ENCODE assay signal across 8 mouse cellular contexts in the genomic region with DNA sequence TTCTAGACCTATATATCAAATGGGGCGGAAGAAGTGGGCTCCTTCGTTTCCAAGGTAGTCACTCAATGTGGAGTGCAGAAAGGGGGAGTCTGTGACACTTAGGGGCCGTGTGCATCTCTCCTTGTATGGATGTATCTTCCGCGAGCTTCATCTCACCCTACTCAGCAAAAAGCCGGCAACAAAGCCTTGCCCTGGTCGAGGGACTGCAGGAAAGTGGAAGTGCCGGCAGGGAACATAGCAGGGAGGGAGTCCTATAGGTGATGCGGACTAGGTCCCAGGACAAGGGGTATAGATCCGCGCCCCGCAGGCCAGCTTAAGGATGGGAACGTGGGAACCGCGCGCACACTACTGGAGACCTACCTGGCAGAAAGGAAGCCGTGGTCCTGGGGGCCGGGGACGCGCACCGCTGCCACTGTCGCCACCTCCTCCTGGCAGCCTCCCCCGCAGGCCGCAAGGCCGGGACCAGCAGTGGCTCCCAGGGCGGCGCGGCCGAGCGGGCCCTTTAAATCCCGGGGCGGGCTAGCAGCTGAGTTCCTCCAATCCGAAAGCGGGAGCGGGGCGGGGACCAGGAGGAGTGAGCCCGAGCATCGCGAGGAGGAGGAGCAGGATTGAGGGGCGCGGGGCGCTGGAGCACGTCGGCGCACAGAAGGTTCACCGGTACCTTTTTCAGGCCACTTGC. TPM values are rescaled to one million over a fixed set of nuclear protein-coding genes. Genes with fewer than 3 reads are reported as not detected.
DNase-seq lines count a peak whose midpoint lies in the region; ATAC-seq and TF ChIP-seq lines count a peak whose summit lies in the region.

A gene (minus strand): TSS at position 511 of the 679 bp plus-strand sequence.

- H3K4me3 ChIP-seq in C2C12 (ENCODE audit: insufficient read depth, poor library complexity, severe bottlenecking), result peak within 1 kb of the TSS; percentile 31
- H3K4me3 ChIP-seq in brown adipose tissue, adult 24 weeks (ENCODE audit: insufficient read depth, low read depth, low read length), result peak within 1 kb of the TSS; percentile 95
- peak within 1 kb of the TSS; percentile 62 for H3K4me3 ChIP-seq in erythroblast, embryonic 14.5 days (replicated peaks)
- peak within 1 kb of the TSS; percentile 61 for H3K4me3 ChIP-seq in heart, embryonic 10.5 days
- peak within 1 kb of the TSS; percentile 56 for H3K4me3 ChIP-seq in kidney, embryonic 15.5 days (replicated peaks)
- peak within 1 kb of the TSS; percentile 93 for H3K4me3 ChIP-seq in liver, adult 2 months (ENCODE audit: insufficient read depth, low read depth, low read length)
- H3K4me3 ChIP-seq in myocyte, result peak within 1 kb of the TSS; percentile 41
- H3K4me3 ChIP-seq in stomach, embryonic 14.5 days (ENCODE audit: low read depth, low read length), result peak within 1 kb of the TSS; percentile 42

- peak; percentile 98 for ATAC-seq in kidney, embryonic 15.5 days (replicated peaks; ENCODE audit: low FRiP score)
- peak; percentile 93 for ATAC-seq in stomach, embryonic 14.5 days (ENCODE audit: insufficient number of reproducible peaks, insufficient read depth, low FRiP score, low read depth)

- peak; percentile 90 for DNase-seq in heart, embryonic 10.5 days (ENCODE audit: low spot score)
- peak; percentile 51 for DNase-seq in liver, adult 2 months (ENCODE audit: extremely low read depth, low read depth, low spot score)

- peak within 1 kb of the TSS; percentile 53 for H3K9ac ChIP-seq in kidney, embryonic 15.5 days
- H3K9ac ChIP-seq in liver, adult 2 months (ENCODE audit: low read depth, low read length), result peak within 1 kb of the TSS; percentile 92
- peak within 1 kb of the TSS; percentile 42; the same call in 1 of the 2 replicates for H3K9ac ChIP-seq in stomach, embryonic 14.5 days (replicated peaks; ENCODE audit: low read depth, low read length)

- no peak within 1 kb of the TSS for H3K27ac ChIP-seq in brown adipose tissue, adult 24 weeks (replicated peaks; ENCODE audit: low read depth, low read length)
- peak within 1 kb of the TSS; percentile 56 for H3K27ac ChIP-seq in heart, embryonic 10.5 days
- H3K27ac ChIP-seq in kidney, embryonic 15.5 days, result no peak within 1 kb of the TSS
- peak within 1 kb of the TSS; percentile 38 for H3K27ac ChIP-seq in liver, adult 2 months (replicated peaks; ENCODE audit: insufficient read depth, low read depth, low read length)
- no peak within 1 kb of the TSS for H3K27ac ChIP-seq in stomach, embryonic 14.5 days (ENCODE audit: low read length)

- no peaks in the 10 kb centered on the region for H3K79me3 ChIP-seq in C2C12 (ENCODE audit: low read depth)

- H3K27me3 ChIP-seq in C2C12 (ENCODE audit: control insufficient read depth, insufficient read depth, insufficient read length) (no peaks in the 10 kb centered on the region), myocyte (ENCODE audit: control insufficient read depth, insufficient read depth, insufficient read length) (no peaks in the 10 kb centered on the region)
- peaks cover 23% of the 10 kb centered on the region for H3K27me3 ChIP-seq in erythroblast, embryonic 14.5 days (ENCODE audit: control insufficient read depth)
- no peaks in the 10 kb centered on the region for H3K27me3 ChIP-seq in heart, embryonic 10.5 days (ENCODE audit: insufficient read depth, poor library complexity, severe bottlenecking)
- H3K27me3 ChIP-seq in kidney, embryonic 15.5 days, result no peaks in the 10 kb centered on the region
- H3K27me3 ChIP-seq in liver, adult 2 months (ENCODE audit: control insufficient read depth, insufficient read depth, low read length), result no peaks in the 10 kb centered on the region
- no peaks in the 10 kb centered on the region for H3K27me3 ChIP-seq in stomach, embryonic 14.5 days (ENCODE audit: control insufficient read depth, insufficient read depth, low read length)

- 0 out of 2 replicates have a peak, but pooled peaks cover 2% of the 10 kb centered on the region for H3K4me1 ChIP-seq in brown adipose tissue, adult 24 weeks (ENCODE audit: control insufficient read depth, insufficient read depth, insufficient read length, low read length)
- H3K4me1 ChIP-seq in erythroblast, embryonic 14.5 days (ENCODE audit: control insufficient read depth), result peaks cover 20% of the 10 kb centered on the region
- no peaks in the 10 kb centered on the region for H3K4me1 ChIP-seq in heart, embryonic 10.5 days
- no peaks in the 10 kb centered on the region for H3K4me1 ChIP-seq in kidney, embryonic 15.5 days
- no peaks in the 10 kb centered on the region for H3K4me1 ChIP-seq in liver, adult 2 months (ENCODE audit: control insufficient read depth, insufficient read depth, low read length)
- no peaks in the 10 kb centered on the region for H3K4me1 ChIP-seq in stomach, embryonic 14.5 days (ENCODE audit: control insufficient read depth, insufficient read depth, low read length)

- TF ChIP-seq CTCF in C2C12 (IDR thresholded peaks at IDR 0.05; ENCODE audit: control insufficient read depth, insufficient read depth, insufficient read length), result no peak
- TF ChIP-seq CTCF in liver, adult 2 months (IDR thresholded peaks at IDR 0.05; ENCODE audit: low read depth, low read length), result no peak

- 12% methylated on average over 46 of the region's 46 CpGs for WGBS in heart, embryonic 10.5 days
- WGBS in kidney, embryonic 15.5 days, result 11% methylated on average over 46 of the region's 46 CpGs
- WGBS in liver, adult 2 months, result 2% methylated on average over 40 of the region's 46 CpGs
- 10% methylated on average over 34 of the region's 46 CpGs for WGBS in stomach, embryonic 14.5 days

- peak within 1 kb of the TSS; percentile 84 for H3ac ChIP-seq in C2C12 (ENCODE audit: control insufficient read depth, insufficient read length, low read depth)
- H3ac ChIP-seq in myocyte (ENCODE audit: control insufficient read depth, insufficient read length), result peak within 1 kb of the TSS; percentile 22

- no peaks in the 10 kb centered on the region; the same call in 1 of the 2 replicates for H3K9me3 ChIP-seq in erythroblast, embryonic 14.5 days (ENCODE audit: control insufficient read depth, low read length)
- H3K9me3 ChIP-seq in heart, embryonic 10.5 days, result no peaks in the 10 kb centered on the region
- no peaks in the 10 kb centered on the region for H3K9me3 ChIP-seq in kidney, embryonic 15.5 days (replicated peaks)
- H3K9me3 ChIP-seq in stomach, embryonic 14.5 days (ENCODE audit: control insufficient read depth, low read depth, low read length), result no peaks in the 10 kb centered on the region

- TF ChIP-seq POLR2A in liver, adult 2 months (IDR thresholded peaks at IDR 0.05; ENCODE audit: extremely low read depth, insufficient read depth, low read length), result peak; percentile 36; the same call in 1 of the 2 replicates
- TF ChIP-seq POLR2A in myocyte (IDR thresholded peaks at IDR 0.05; ENCODE audit: insufficient read length, low read depth), result peak; percentile 95

- peak within 1 kb of the TSS; percentile 67 for H3K4me2 ChIP-seq in kidney, embryonic 15.5 days
- H3K4me2 ChIP-seq in myocyte (ENCODE audit: low read depth), result peak within 1 kb of the TSS; percentile 88
- H3K4me2 ChIP-seq in stomach, embryonic 14.5 days (replicated peaks; ENCODE audit: low read depth, low read length), result peak within 1 kb of the TSS; percentile 46

- H3K79me2 ChIP-seq in C2C12 (ENCODE audit: control insufficient read depth, insufficient read depth) (no peaks in the 10 kb centered on the region), myocyte (ENCODE audit: control insufficient read depth, insufficient read depth) (no peaks in the 10 kb centered on the region)
- H3K79me2 ChIP-seq in liver, adult 2 months (ENCODE audit: control insufficient read depth, insufficient read depth, low read length), result no peaks in the 10 kb centered on the region

- H3K36me3 ChIP-seq in C2C12 (ENCODE audit: control insufficient read depth, insufficient read depth) (no peaks in the 10 kb centered on the region), myocyte (ENCODE audit: control insufficient read depth, insufficient read depth) (no peaks in the 10 kb centered on the region)
- no peaks in the 10 kb centered on the region for H3K36me3 ChIP-seq in erythroblast, embryonic 14.5 days (ENCODE audit: control insufficient read depth)
- H3K36me3 ChIP-seq in heart, embryonic 10.5 days, result no peaks in the 10 kb centered on the region
- no peaks in the 10 kb centered on the region for H3K36me3 ChIP-seq in kidney, embryonic 15.5 days
- no peaks in the 10 kb centered on the region for H3K36me3 ChIP-seq in liver, adult 2 months (ENCODE audit: control insufficient read depth, insufficient read depth, low read length)
- no peaks in the 10 kb centered on the region for H3K36me3 ChIP-seq in stomach, embryonic 14.5 days (ENCODE audit: control insufficient read depth, insufficient read depth, low read length)

TF ChIP-seq in C2C12, 6 proteins besides CTCF, POLR2A, EP300 and RAD21:
- TF ChIP-seq MYOD1 (IDR thresholded peaks at IDR 0.05; ENCODE audit: control insufficient read depth, insufficient read length, low read depth) (no peak), CEBPB (IDR thresholded peaks at IDR 0.05; ENCODE audit: low read depth) (no peak), USF1 (IDR thresholded peaks at IDR 0.05; ENCODE audit: low read depth) (no peak), MAX (IDR thresholded peaks at IDR 0.05) (no peak), MYOG (IDR thresholded peaks at IDR 0.05; ENCODE audit: control insufficient read depth, extremely low read depth, insufficient read length) (no peak), FOSL1 (IDR thresholded peaks at IDR 0.05; ENCODE audit: insufficient read depth, low read length, poor library complexity, severe bottlenecking) (no peak)

TF ChIP-seq in myocyte, 11 proteins besides CTCF, POLR2A, EP300 and RAD21:
- TF ChIP-seq MYOG (IDR thresholded peaks at IDR 0.05; ENCODE audit: control insufficient read depth in 1 of 3, insufficient read depth in 1 of 3, insufficient read length in 2 of 3, low read depth in 2 of 3) (peak in 1 of 3 experiments; percentile 3), POLR2AphosphoS2 (IDR thresholded peaks at IDR 0.05; ENCODE audit: insufficient read length, low read depth) (peak; percentile 92), SRF (IDR thresholded peaks at IDR 0.05; ENCODE audit: control insufficient read depth, insufficient read length, low read depth) (no peak)
TF ChIP-seq in myocyte: peak in this region for 2.

RNA-seq across cellular contexts. Expression of the gene that starts here (rescaled TPM):
- polyA plus RNA-seq in C2C12 (2012; fragmentation: generic; extraction: Trizol) (7.6 TPM), myocyte (2012; fragmentation: generic; extraction: Trizol) (67.5 TPM)
- 6.0 and 7.3 TPM in 2 replicates for polyA plus RNA-seq in brown adipose tissue, adult 24 weeks (2012; ENCODE audit: insufficient read depth, insufficient read length, missing spikeins)
- polyA plus RNA-seq in erythroblast, embryonic 14.5 days (2012), result 0.05 and 0.06 TPM in 2 replicates
- 4.6 and 5.5 TPM in 2 replicates for polyA plus RNA-seq in heart, embryonic 10.5 days (2016; fragmentation: Nextera tagmentation; extraction: Ambion mirVana)
- polyA plus RNA-seq in kidney, embryonic 15.5 days (2015; fragmentation: Nextera tagmentation; extraction: Ambion mirVana), result 6.8 and 8.1 TPM in 2 replicates
- total RNA-seq in liver, adult 2 months (2014; rRNA removed), result 1.9 and 2.7 TPM in 2 replicates
- polyA plus RNA-seq in liver, adult 2 months (2012; rRNA removed), result 8.8 and 12.6 TPM in 2 replicates
- 14.7 and 16.9 TPM in 2 replicates for polyA plus RNA-seq in stomach, embryonic 14.5 days (2014; fragmentation: Nextera tagmentation; extraction: Ambion mirVana)

Comparison
In these comparisons a context has a peak if more than half of its experiments do, and no peak if none do; other contexts are left out.
1. H3K4me3 ChIP-seq: peak in every context shown above with its lines; median percentile 95 in brown adipose tissue, adult 24 weeks; 93 in liver, adult 2 months; 62 in erythroblast, embryonic 14.5 days; 61 in heart, embryonic 10.5 days; 56 in kidney, embryonic 15.5 days; 42 in stomach, embryonic 14.5 days; 41 in myocyte; 31 in C2C12.
2. H3K27ac ChIP-seq: peak in heart, embryonic 10.5 days (single experiment) and liver, adult 2 months (single experiment); none in brown adipose tissue, adult 24 weeks (single experiment), kidney, embryonic 15.5 days (single experiment) and stomach, embryonic 14.5 days (single experiment).
3. H3K9ac ChIP-seq: peak in every context shown above with its lines; median percentile 92 in liver, adult 2 months; 53 in kidney, embryonic 15.5 days; 42 in stomach, embryonic 14.5 days.
4. Peak in every context shown above with its lines, with median percentiles within 50 percentile points of each other: H3K4me2 ChIP-seq.